ENCODE assay signal across 24 mouse cellular contexts in the genomic region with DNA sequence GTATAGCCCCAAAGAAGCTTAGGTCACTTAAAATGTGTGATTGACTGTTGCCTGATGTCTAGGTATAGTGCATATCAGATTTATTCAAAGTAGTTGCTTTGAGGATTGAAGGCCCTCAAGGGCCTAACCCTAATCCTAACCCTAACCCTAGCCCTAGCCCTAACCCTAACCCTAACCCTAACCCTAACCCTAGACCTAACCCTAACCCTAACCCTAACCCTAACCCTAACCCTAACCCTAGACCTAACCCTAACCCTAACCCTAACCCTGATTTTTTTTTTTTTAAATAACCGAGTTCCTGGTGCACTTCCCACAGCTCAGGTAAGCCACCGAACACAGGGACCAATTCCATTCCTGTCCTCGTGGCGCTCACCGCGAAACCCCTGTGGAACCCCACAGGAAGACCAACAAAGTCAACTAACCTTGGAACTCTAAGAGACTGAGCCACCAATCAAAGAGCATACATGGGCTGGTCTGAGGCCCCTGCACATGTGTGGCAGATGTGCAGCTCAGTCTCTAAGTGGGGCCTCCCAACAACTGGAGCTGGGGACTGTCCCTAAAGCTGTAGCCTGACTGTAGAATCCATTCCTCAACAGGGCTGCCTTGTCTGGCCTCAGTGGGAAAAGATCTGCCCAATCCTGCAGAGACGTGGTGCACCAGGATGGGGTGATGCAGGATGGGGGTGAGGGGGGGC.
"Had no signal": no experiment of that assay in that cellular context is flagged by ENCODE, and none has a peak within 500 bp of the region (broad histone marks: within the 10 kb centered on the region; RNA-seq: fewer than 3 reads in every experiment).

No protein-coding gene starts in this region.

- H3K9ac ChIP-seq: limb, embryonic 13.5 days; liver, embryonic 12.5 days; liver, embryonic 15.5 days; lung, embryonic 15.5 days; neural tube, embryonic 12.5 days; neural tube, embryonic 15.5 days; stomach, embryonic 15.5 days had no signal

- H3K9me3 ChIP-seq: limb, embryonic 10.5 days; limb, embryonic 13.5 days; liver, embryonic 12.5 days; liver, embryonic 15.5 days; lung, embryonic 15.5 days; megakaryocyte, embryonic 14.5 days; neural tube, embryonic 12.5 days; neural tube, embryonic 15.5 days; stomach, embryonic 15.5 days had no signal

- DNase-seq: kidney, postnatal 25 days; layer of hippocampus, adult 9-11 months; liver; lung, adult 18-20 months; lung, postnatal 10 days; lung, postnatal 36 days; midbrain, embryonic 14.5 days; retina, postnatal 1 day; right cerebral cortex, postnatal 25 days; spleen, adult 18-20 months; thymus, adult 18-20 months; thymus, postnatal 36 days had no signal

- H3K4me2 ChIP-seq: limb, embryonic 13.5 days; liver, embryonic 12.5 days; liver, embryonic 15.5 days; lung, embryonic 15.5 days; midbrain, embryonic 11.5 days; neural tube, embryonic 12.5 days; neural tube, embryonic 15.5 days; stomach, embryonic 15.5 days had no signal

- H3K4me3 ChIP-seq: layer of hippocampus, adult 2 months; limb, embryonic 10.5 days; limb, embryonic 13.5 days; liver, embryonic 12.5 days; liver, embryonic 15.5 days; lung, embryonic 15.5 days; megakaryocyte, embryonic 14.5 days; neural tube, embryonic 12.5 days; neural tube, embryonic 15.5 days; stomach, embryonic 15.5 days had no signal

- H3K27ac ChIP-seq: kidney, postnatal 0 days; layer of hippocampus, adult 2 months; limb, embryonic 10.5 days; limb, embryonic 13.5 days; liver, embryonic 12.5 days; liver, embryonic 15.5 days; lung, embryonic 15.5 days; neural tube, embryonic 12.5 days; neural tube, embryonic 15.5 days; stomach, embryonic 15.5 days had no signal

- H3K4me1 ChIP-seq: liver, embryonic 12.5 days; liver, embryonic 15.5 days; lung, embryonic 15.5 days; neural tube, embryonic 12.5 days; neural tube, embryonic 15.5 days; stomach, embryonic 15.5 days had no signal

- H3K36me3 ChIP-seq: limb, embryonic 10.5 days; limb, embryonic 13.5 days; liver, embryonic 12.5 days; liver, embryonic 15.5 days; lung, embryonic 15.5 days; neural tube, embryonic 12.5 days; neural tube, embryonic 15.5 days; stomach, embryonic 15.5 days had no signal

- ATAC-seq: liver, embryonic 12.5 days had no signal

- H3K27me3 ChIP-seq: limb, embryonic 13.5 days; liver, embryonic 12.5 days; liver, embryonic 15.5 days; lung, embryonic 15.5 days; megakaryocyte, embryonic 14.5 days; neural tube, embryonic 12.5 days; neural tube, embryonic 15.5 days; stomach, embryonic 15.5 days had no signal
